Mouse (Mus musculus) lung, adult 2 months (tissue): ENCODE data around the gene Kcp. TPM values are rescaled to one million over a fixed set of nuclear protein-coding genes. Genes with fewer than 3 reads are reported as not detected.

Experiments
- DNase-seq: peaks from one replicate; pipeline ENCODE4 v3.0.0; 2022
- H3K4me1 ChIP-seq: fragments of 200-500 bp; 2 replicates; pipeline ENCODE4 v1.6.1; 2011; ENCODE audit warnings: low read length; ENCODE audit not compliant: control insufficient read depth, insufficient read depth
- H3K4me3 ChIP-seq: fragments of 200-500 bp; replicated peaks from 2 replicates; pipeline ENCODE3; 2011; ENCODE audit warnings: low read depth, mild to moderate bottlenecking, control low read depth, low read length; ENCODE audit errors: extremely low read depth
- CTCF ChIP-seq: fragments of 200-500 bp; IDR thresholded peaks from 2 replicates; pipeline ENCODE4 v1.5.1; 2011; ENCODE audit warnings: mild to moderate bottlenecking, low read length, control low read depth; ENCODE audit not compliant: insufficient read depth
- POLR2A ChIP-seq: fragments of 200-500 bp; IDR thresholded peaks from 2 replicates; pipeline ENCODE4 v1.6.1; 2011; ENCODE audit warnings: low read depth, mild to moderate bottlenecking, control low read depth, low read length, borderline replicate concordance; ENCODE audit errors: extremely low read depth
- WGBS: fragments of 180-500 bp; shearing (Covaris S2); methylation state at CpG from one replicate; pipeline ENCODE4 v1.1.7; 2018; 5-methylcytosine and 5-hydroxymethylcytosine counted together
- polyA plus RNA-seq: library from polyadenylated mRNA; depleted of rRNA; stranded (reverse); fragments of >200 nt; gene quantifications from 2 replicates; pipeline ENCODE4 v1.2.3, GENCODE M21; 2012; rRNA removed

The Kcp gene
- 8.8 and 12.3 TPM in 2 replicates for polyA plus RNA-seq

GRCm38 (mm10) chr6:29507447-29508309, at the start of gene Kcp:
Gene Kcp, minus strand, starts transcription at chr6:29507952.
- H3K4me1 ChIP-seq = no peaks in the 10 kb centered on the region; the same call in 1 of the 2 replicates
- H3K4me3 ChIP-seq = peak within 1 kb of the TSS; percentile 10
- DNase-seq = no peak
- 2% methylated on average over 43 of the region's 47 CpGs for whole genome bisulfite sequencing
- TF ChIP-seq CTCF (no peak), POLR2A (no peak)

GRCm38 (mm10) chr6:29557112-29557511, 49.4 kb upstream of the Kcp start:
- TF ChIP-seq CTCF (no peak), POLR2A (no peak)
- no peak for DNase-seq
- no peaks in the 10 kb centered on the region for H3K4me1 ChIP-seq
- WGBS = 87% methylated on average over 2 of the region's 2 CpGs
- H3K4me3 ChIP-seq = no peak overlapping the region

GRCm38 (mm10) chr6:29552526-29552925, 44.8 kb upstream of the Kcp start:
- 73% methylated on average over 2 of the region's 2 CpGs for WGBS
- H3K4me1 ChIP-seq = no peaks in the 10 kb centered on the region
- TF ChIP-seq POLR2A = no peak
- no peak for TF ChIP-seq CTCF

GRCm38 (mm10) chr6:29548086-29548485, 40.3 kb upstream of the Kcp start:
- DNase-seq = no peak
- 87% methylated on average over 1 of the region's 1 CpGs for WGBS

More at GRCm38 (mm10) chr6:29552526-29552925, 44.8 kb upstream of the Kcp start:
- no peak overlapping the region for H3K4me3 ChIP-seq
- no peak for DNase-seq

GRCm38 (mm10) chr6:29547582-29547981, 39.8 kb upstream of the Kcp start:
- Histone ChIP-seq H3K4me3 (no peak overlapping the region), H3K4me1 (no peaks in the 10 kb centered on the region)
- DNase-seq = no peak
- TF ChIP-seq CTCF = no peak
- no peak for TF ChIP-seq POLR2A

More at GRCm38 (mm10) chr6:29548086-29548485, 40.3 kb upstream of the Kcp start:
- H3K4me1 ChIP-seq = no peaks in the 10 kb centered on the region
- H3K4me3 ChIP-seq = no peak overlapping the region
- TF ChIP-seq POLR2A = no peak
- no peak for TF ChIP-seq CTCF

GRCm38 (mm10) chr6:29545611-29546010, 37.9 kb upstream of the Kcp start:
- TF ChIP-seq POLR2A = no peak
- no peak for TF ChIP-seq CTCF
- DNase-seq = no peak
- 91% methylated on average over 2 of the region's 2 CpGs for WGBS

GRCm38 (mm10) chr6:29540956-29541355, 33.2 kb upstream of the Kcp start:
- no peak for DNase-seq
- TF ChIP-seq CTCF (no peak), POLR2A (no peak)
- Histone ChIP-seq H3K4me1 (no peaks in the 10 kb centered on the region), H3K4me3 (no peak overlapping the region)
- 84% methylated on average over 1 of the region's 1 CpGs for WGBS

More at GRCm38 (mm10) chr6:29545611-29546010, 37.9 kb upstream of the Kcp start:
- H3K4me3 ChIP-seq = no peak overlapping the region
- no peaks in the 10 kb centered on the region for H3K4me1 ChIP-seq

- no peak for TF ChIP-seq CTCF
- TF ChIP-seq POLR2A = no peak
- DNase-seq = no peak
- H3K4me1 ChIP-seq = no peaks in the 10 kb centered on the region
- no peak overlapping the region for H3K4me3 ChIP-seq
- 94% methylated on average over 6 of the region's 6 CpGs for WGBS
These were observed 32.5 kb upstream of the Kcp start for GRCm38 (mm10) chr6:29540223-29540622.

- no peak overlapping the region for H3K4me3 ChIP-seq
- no peaks in the 10 kb centered on the region for H3K4me1 ChIP-seq
- 88% methylated on average over 8 of the region's 8 CpGs for WGBS
- TF ChIP-seq CTCF (no peak), POLR2A (no peak)
- no peak for DNase-seq
These were observed 31.8 kb upstream of the Kcp start for GRCm38 (mm10) chr6:29539502-29539901.

- Histone ChIP-seq H3K4me3 (no peak overlapping the region), H3K4me1 (no peaks in the 10 kb centered on the region)
- no peak for DNase-seq
- WGBS = 84% methylated on average over 3 of the region's 3 CpGs
- TF ChIP-seq POLR2A (no peak), CTCF (no peak)
These were observed 29.5 kb upstream of the Kcp start for GRCm38 (mm10) chr6:29537221-29537620.
